Mouse (Mus musculus) lung, embryonic 14.5 days (tissue): ENCODE measurements at regions not wholly inside any gene's neighbourhood (a gene's known extent, or its start where the extent isn't known, plus 50 kb on each side); places are given as distances from the start of the nearest gene placed in this dataset.

Source experiments
- ATAC-seq: fragments of 200-750 bp; cut with Nextera tagmentation; 2 replicates; pipeline ENCODE4 v1.8.0; 2017; ENCODE audit warnings: mild to moderate bottlenecking, moderate TSS enrichment, moderate library complexity; ENCODE audit not compliant: insufficient read depth
- DNase-seq: peaks from one replicate; pipeline ENCODE4 v3.0.0-alpha.2; 2015
- H3K27ac ChIP-seq: fragments of 300-500 bp; sonication (generic); 2 replicates; pipeline ENCODE4 v1.5.1; 2014; ENCODE audit warnings: low read depth, mild to moderate bottlenecking, moderate library complexity
- H3K27me3 ChIP-seq: fragments of 300-500 bp; sonication (generic); 2 replicates; pipeline ENCODE4 v1.6.1; 2014; ENCODE audit warnings: low read length, control low read depth; ENCODE audit not compliant: insufficient read depth
- H3K36me3 ChIP-seq: fragments of 300-500 bp; sonication (generic); 2 replicates; pipeline ENCODE4 v1.6.1; 2014; ENCODE audit warnings: control low read depth; ENCODE audit not compliant: insufficient read depth
- H3K4me1 ChIP-seq: fragments of 300-500 bp; sonication (generic); 2 replicates; pipeline ENCODE4 v1.6.1; 2014; ENCODE audit warnings: antibody characterized with exemption, control low read depth; ENCODE audit not compliant: insufficient read depth
- H3K4me2 ChIP-seq: fragments of 300-500 bp; sonication (generic); 2 replicates; pipeline ENCODE4 v1.6.1; 2014; ENCODE audit warnings: mild to moderate bottlenecking
- H3K4me3 ChIP-seq: fragments of 300-500 bp; sonication (generic); 2 replicates; pipeline ENCODE4 v1.5.1; 2014; ENCODE audit warnings: low read depth, low read length
- H3K9ac ChIP-seq: fragments of 300-500 bp; sonication (generic); 2 replicates; pipeline ENCODE4 v1.6.1; 2014
- H3K9me3 ChIP-seq: fragments of 300-500 bp; sonication (generic); 2 replicates; pipeline ENCODE4 v1.6.1; 2016; ENCODE audit warnings: low read depth, low read length, control low read depth
- CTCF ChIP-seq: IDR thresholded peaks from 2 replicates; pipeline ENCODE4 v1.5.1; 2016; ENCODE audit warnings: antibody characterized with exemption, low read depth
- WGBS: fragments of 180-500 bp; shearing (Covaris S2); extraction: QIAGEN DNeasy Blood & Tissue Kit; methylation state at CpG from one replicate; pipeline ENCODE4 v1.1.7; 2014; 5-methylcytosine and 5-hydroxymethylcytosine counted together

DNA sequence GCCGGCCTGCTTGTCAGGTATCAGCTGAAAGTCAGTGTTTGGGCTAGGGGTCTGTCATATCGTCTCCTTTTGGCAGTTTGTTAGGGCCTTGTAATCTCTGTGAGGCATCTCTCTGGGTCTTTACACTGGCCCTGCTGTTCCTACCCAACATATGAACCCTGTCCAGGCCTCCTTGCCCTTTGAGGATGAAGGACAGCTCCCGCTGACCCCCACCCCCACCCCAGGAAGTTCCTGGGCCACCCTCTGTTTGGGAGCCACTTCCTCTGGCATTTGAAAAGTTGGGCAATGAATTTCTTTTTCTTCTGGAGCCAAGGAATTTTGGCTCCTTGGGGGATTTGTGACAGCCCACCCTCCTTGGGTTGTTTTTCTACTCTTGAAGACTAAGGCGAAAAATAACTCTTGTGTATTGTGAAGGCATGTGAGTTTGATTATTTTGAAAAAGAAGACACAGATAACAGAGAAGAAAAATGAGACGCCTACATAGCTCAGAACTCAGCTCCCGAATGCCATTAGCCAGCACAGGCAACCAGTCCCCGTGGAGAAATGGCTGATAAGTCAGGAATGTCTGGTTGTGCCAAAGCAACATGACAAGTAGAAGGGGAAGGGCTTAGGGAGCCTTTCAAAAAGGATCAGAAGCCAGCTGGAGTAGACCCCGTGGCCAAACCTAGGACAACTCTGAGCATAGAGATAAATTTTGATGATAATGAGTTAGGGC is 249.5 kb downstream of the Gm49356 start:
- Histone ChIP-seq H3K4me1 (peaks cover 7% of the 10 kb centered on the region; the same call in 1 of the 2 replicates), H3K4me3 (no peak overlapping the region), H3K36me3 (no peaks in the 10 kb centered on the region), H3K9me3 (no peaks in the 10 kb centered on the region; the same call in 1 of the 2 replicates), H3K4me2 (no peak overlapping the region), H3K27ac (peak overlapping the region; percentile 75), H3K9ac (no peak overlapping the region), H3K27me3 (no peaks in the 10 kb centered on the region)
- TF ChIP-seq CTCF, result no peak
- ATAC-seq (peak; percentile 88), DNase-seq (peak; percentile 82)
- WGBS, result 24% methylated on average over 8 of the region's 8 CpGs

DNA sequence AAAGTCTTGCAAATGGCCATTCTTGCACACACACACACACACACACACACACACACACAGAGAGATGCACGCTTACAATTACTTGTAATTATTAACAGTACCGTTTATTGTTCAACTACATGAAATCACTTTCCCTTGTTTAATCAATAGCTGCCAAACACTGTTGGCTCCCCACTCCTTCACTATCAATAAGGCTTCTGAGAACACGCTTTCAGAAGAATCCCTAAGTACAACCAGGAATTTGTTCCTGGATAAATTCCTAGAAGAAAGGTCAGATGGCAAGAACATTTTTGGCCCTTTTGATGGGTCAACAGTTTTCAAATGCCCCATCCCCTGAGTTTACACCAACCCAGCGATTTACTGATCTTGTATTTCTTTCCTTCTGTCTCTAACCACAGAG is 252.5 kb downstream of the Gm49356 start:
- Histone ChIP-seq H3K9me3 (no peaks in the 10 kb centered on the region), H3K4me1 (peaks cover 7% of the 10 kb centered on the region; the same call in 1 of the 2 replicates), H3K27me3 (no peaks in the 10 kb centered on the region), H3K4me2 (no peak overlapping the region), H3K27ac (no peak overlapping the region), H3K36me3 (no peaks in the 10 kb centered on the region), H3K9ac (no peak overlapping the region), H3K4me3 (no peak overlapping the region)
- no peak for ATAC-seq
- no peak for DNase-seq
- TF ChIP-seq CTCF, result no peak
- 73% methylated on average over 4 of the region's 4 CpGs for WGBS

DNA sequence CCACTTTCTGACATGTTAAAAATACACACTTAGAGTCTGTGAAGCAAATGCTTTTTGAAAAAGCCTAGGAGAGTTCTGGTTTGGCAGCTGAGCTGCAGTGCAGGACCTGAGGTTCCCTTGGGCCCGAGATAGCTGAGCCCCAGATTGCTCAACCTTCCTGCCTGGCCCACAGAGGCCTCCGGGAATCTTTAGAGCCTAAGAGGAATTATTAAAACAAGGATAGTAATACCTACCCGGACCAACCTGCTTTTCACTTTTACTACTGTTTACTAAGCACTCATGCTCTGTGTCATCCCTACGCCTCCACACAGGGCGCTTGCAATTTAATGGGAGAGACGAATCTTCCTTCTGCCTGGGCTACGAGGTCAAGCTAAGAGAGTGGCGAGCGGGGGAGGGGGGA is 253.4 kb downstream of the Gm49356 start:
- Histone ChIP-seq H3K36me3 (no peaks in the 10 kb centered on the region), H3K9ac (no peak overlapping the region), H3K4me3 (no peak overlapping the region), H3K9me3 (no peaks in the 10 kb centered on the region), H3K4me2 (no peak overlapping the region), H3K4me1 (peaks cover 14% of the 10 kb centered on the region; the same call in 1 of the 2 replicates), H3K27me3 (no peaks in the 10 kb centered on the region), H3K27ac (no peak overlapping the region)
- ATAC-seq (no peak), DNase-seq (no peak)
- 55% methylated on average over 9 of the region's 9 CpGs for WGBS
- TF ChIP-seq CTCF, result no peak

DNA sequence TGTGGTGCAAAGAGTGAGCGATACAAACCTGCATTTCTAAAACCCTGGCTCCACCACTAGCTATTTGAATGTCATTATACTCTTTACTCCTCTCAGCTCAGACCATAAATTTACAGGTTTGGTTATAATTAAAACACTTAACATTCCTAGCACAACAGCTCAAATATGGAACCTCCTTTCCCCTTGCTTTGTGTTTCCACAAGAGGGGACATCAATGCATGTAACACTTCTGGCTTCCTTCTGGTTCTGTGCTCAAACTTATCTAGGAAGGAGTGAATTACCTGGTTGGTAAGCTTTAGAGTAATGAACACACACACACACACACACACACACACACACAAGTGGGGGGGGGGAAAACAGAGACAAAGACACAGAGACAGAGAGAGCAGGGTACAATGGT is 254.8 kb downstream of the Gm49356 start:
- no peak for TF ChIP-seq CTCF
- WGBS, result 97% methylated on average over 1 of the region's 1 CpGs
- no peak for ATAC-seq
- Histone ChIP-seq H3K9me3 (no peaks in the 10 kb centered on the region), H3K4me1 (0 out of 2 replicates have a peak, but pooled peaks cover 8% of the 10 kb centered on the region), H3K4me3 (no peak overlapping the region), H3K36me3 (no peaks in the 10 kb centered on the region), H3K4me2 (no peak overlapping the region), H3K27ac (no peak overlapping the region), H3K9ac (no peak overlapping the region), H3K27me3 (no peaks in the 10 kb centered on the region)
- DNase-seq, result no peak

DNA sequence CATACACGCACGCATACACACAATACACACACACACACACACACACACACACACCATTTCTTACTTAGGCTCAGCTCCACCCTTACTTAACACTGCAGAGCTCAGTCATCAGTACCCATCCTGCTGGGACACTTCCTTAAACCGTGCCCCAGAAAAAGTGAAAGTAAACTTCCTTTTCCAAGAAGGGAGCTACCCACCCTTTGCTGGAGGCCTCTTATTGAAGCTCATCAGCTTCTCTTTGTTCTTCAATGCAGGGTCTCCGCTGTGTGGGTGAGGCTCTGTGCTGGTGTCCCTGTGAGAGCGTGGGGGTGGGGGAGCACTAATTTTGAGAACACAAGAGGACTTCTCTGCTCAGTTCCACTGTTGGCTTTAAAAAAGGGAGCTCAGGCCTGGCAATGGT is 256.6 kb downstream of the Gm49356 start:
- Histone ChIP-seq H3K4me3 (no peak overlapping the region), H3K27me3 (no peaks in the 10 kb centered on the region), H3K9me3 (no peaks in the 10 kb centered on the region), H3K36me3 (no peaks in the 10 kb centered on the region), H3K9ac (no peak overlapping the region), H3K4me2 (no peak overlapping the region), H3K27ac (peak overlapping the region; percentile 46; the same call in 1 of the 2 replicates), H3K4me1 (0 out of 2 replicates have a peak, but pooled peaks cover 8% of the 10 kb centered on the region)
- no peak for TF ChIP-seq CTCF
- peak; percentile 20; the same call in 1 of the 2 replicates for ATAC-seq
- 67% methylated on average over 5 of the region's 5 CpGs for WGBS
- DNase-seq, result peak; percentile 53

DNA sequence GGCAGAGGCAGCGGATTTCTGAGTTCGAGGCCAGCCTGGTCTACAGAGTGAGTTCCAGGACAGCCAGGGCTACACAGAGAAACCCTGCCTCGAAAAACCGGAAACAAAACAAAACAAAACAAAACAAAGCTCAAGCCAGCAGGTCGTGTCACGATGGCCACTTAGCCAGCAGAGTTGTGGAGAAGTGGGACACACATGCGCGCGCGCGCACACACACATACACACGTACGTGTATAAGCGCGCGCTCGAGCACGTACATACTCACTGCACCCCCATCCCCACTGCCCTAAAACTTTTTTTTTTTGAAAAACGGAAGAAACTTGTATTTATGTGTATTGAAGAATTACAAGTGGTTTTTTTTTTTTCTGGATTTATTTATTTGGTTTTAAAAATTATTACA is 257.0 kb downstream of the Gm49356 start:
- no peak overlapping the region for H3K27ac ChIP-seq
- H3K4me3 ChIP-seq, result no peak overlapping the region
- TF ChIP-seq CTCF, result no peak
- ATAC-seq, result no peak
- H3K4me1 ChIP-seq, result 0 out of 2 replicates have a peak, but pooled peaks cover 8% of the 10 kb centered on the region
- no peak overlapping the region for H3K9ac ChIP-seq
- H3K9me3 ChIP-seq, result no peaks in the 10 kb centered on the region
- no peaks in the 10 kb centered on the region for H3K36me3 ChIP-seq
- no peaks in the 10 kb centered on the region for H3K27me3 ChIP-seq
- no peak for DNase-seq
- no peak overlapping the region for H3K4me2 ChIP-seq
- 82% methylated on average over 19 of the region's 19 CpGs for WGBS

DNA sequence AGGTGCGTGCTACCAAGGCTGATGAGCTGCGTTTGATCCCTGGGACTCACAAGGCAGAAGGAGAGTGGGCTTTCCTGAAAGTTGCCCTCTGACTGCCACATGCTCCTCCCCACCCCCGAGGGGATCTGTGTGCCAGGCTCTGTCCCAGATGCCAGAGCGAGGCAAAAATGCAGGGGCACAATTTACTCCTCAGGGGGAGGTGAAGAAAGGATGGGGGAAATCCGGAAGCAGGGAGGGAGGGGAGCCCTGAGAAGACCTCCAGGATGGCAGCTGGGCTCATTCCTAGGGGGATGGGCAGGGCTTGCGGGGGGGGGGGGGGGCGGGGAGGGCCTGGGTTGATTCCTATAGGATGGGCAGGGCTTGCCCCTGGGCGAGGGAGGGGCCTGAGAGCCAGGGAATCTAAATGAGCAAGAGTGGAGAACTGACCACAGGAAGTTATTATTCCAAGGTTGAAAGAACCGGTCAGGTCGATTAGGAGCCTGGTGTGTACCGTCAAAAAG is 257.5 kb downstream of the Gm49356 start:
- Histone ChIP-seq H3K36me3 (no peaks in the 10 kb centered on the region), H3K4me3 (no peak overlapping the region), H3K9me3 (no peaks in the 10 kb centered on the region), H3K4me1 (0 out of 2 replicates have a peak, but pooled peaks cover 8% of the 10 kb centered on the region), H3K27ac (no peak overlapping the region), H3K9ac (no peak overlapping the region), H3K4me2 (no peak overlapping the region), H3K27me3 (no peaks in the 10 kb centered on the region)
- no peak for TF ChIP-seq CTCF
- 18% methylated on average over 10 of the region's 11 CpGs for WGBS
- DNase-seq, result no peak
- ATAC-seq, result 0 out of 2 replicates have a peak, but pooled peaks have one; percentile 25
